Mouse (Mus musculus): ENCODE results near the gene Tsks. TPM values are rescaled to one million over a fixed set of nuclear protein-coding genes. Genes with fewer than 3 reads are reported as not detected.

Gene Tsks
- polyA plus RNA-seq, 1 experiment from 2014 or later: not detected

DNA sequence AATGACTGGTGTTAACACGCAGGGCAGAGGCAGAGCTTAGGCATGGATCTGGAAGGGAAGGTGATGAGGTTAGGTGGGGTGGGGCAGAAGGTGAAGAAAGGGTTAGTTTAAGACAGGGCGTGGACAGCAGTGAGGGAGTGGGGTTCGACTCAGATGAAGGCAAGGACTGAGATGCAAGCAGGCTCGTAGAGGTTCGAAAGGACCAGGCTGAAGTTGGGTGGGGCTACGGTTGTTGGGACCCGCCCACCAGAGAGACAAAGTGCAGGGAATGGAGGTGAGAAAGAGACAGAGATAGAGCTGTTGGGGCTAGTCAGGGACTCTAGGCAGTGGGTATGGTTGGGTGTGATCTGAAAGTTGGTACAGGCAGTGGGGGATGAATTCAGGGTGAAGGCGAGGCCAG, 19.3 kb downstream of the Tsks start:
- Histone ChIP-seq H3K27ac (ENCODE audit: low read depth, low read length) (no peak overlapping the region), H3K9ac (ENCODE audit: low read depth, low read length) (no peak overlapping the region), H3K9me3 (replicated peaks; ENCODE audit: control insufficient read depth, low read length) (no peaks in the 10 kb centered on the region), H3K4me2 (no peak overlapping the region), H3K36me3 (ENCODE audit: control insufficient read depth, insufficient read depth, low read length) (peaks cover 7% of the 10 kb centered on the region), H3K4me1 (ENCODE audit: control insufficient read depth, insufficient read depth, low read length) (no peaks in the 10 kb centered on the region), H3K4me3 (ENCODE audit: low read depth, low read length) (no peak overlapping the region), H3K27me3 (ENCODE audit: control insufficient read depth, insufficient read depth, low read length) (no peaks in the 10 kb centered on the region)
- WGBS (ENCODE audit: insufficient replicate concordance): 73% methylated on average over 8 of the region's 8 CpGs
- ATAC-seq (replicated peaks; ENCODE audit: insufficient number of reproducible peaks, low FRiP score, low TSS enrichment): no peak

GRCm38 (mm10) chr7:44962831-44963230, 19.8 kb downstream of the Tsks start:
- Histone ChIP-seq H3K9me3 (replicated peaks; ENCODE audit: control insufficient read depth, low read length) (no peaks in the 10 kb centered on the region), H3K9ac (ENCODE audit: low read depth, low read length) (no peak overlapping the region), H3K27ac (ENCODE audit: low read depth, low read length) (no peak overlapping the region), H3K4me2 (no peak overlapping the region), H3K36me3 (ENCODE audit: control insufficient read depth, insufficient read depth, low read length) (peaks cover 7% of the 10 kb centered on the region), H3K4me3 (ENCODE audit: low read depth, low read length) (no peak overlapping the region), H3K27me3 (ENCODE audit: control insufficient read depth, insufficient read depth, low read length) (no peaks in the 10 kb centered on the region), H3K4me1 (ENCODE audit: control insufficient read depth, insufficient read depth, low read length) (no peaks in the 10 kb centered on the region)
- WGBS (ENCODE audit: insufficient replicate concordance): 88% methylated on average over 5 of the region's 5 CpGs
- no peak for ATAC-seq (replicated peaks; ENCODE audit: insufficient number of reproducible peaks, low FRiP score, low TSS enrichment)

DNA sequence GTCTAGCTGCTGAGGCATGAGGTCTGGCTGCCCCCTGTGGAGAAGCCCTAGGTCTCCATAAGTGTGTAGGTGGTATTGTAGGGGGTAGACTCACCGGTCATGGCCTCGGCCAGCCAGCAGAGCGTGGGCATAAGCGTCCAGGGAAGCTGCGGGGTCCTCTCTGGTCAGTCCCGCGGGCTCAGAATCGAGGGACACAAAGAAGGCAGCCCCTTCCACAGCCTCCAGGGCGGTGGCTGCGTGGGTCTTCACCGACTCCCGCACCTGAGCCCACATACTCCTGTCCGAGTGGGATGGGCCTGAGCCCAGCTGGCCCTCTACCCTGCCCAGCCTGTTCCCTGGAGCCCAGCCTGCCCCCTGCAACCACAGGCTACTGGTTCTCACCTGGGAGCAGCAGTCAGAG, 22.0 kb downstream of the Tsks start:
- H3K4me1 ChIP-seq (ENCODE audit: control insufficient read depth, insufficient read depth, low read length): no peaks in the 10 kb centered on the region
- H3K9ac ChIP-seq (ENCODE audit: low read depth, low read length): no peak overlapping the region
- H3K4me3 ChIP-seq (ENCODE audit: low read depth, low read length): no peak overlapping the region
- H3K27ac ChIP-seq (ENCODE audit: low read depth, low read length): no peak overlapping the region
- no peak overlapping the region for H3K4me2 ChIP-seq
- H3K27me3 ChIP-seq (ENCODE audit: control insufficient read depth, insufficient read depth, low read length): no peaks in the 10 kb centered on the region
- no peaks in the 10 kb centered on the region for H3K9me3 ChIP-seq (replicated peaks; ENCODE audit: control insufficient read depth, low read length)
- ATAC-seq (replicated peaks; ENCODE audit: insufficient number of reproducible peaks, low FRiP score, low TSS enrichment): no peak
- peaks cover 7% of the 10 kb centered on the region for H3K36me3 ChIP-seq (ENCODE audit: control insufficient read depth, insufficient read depth, low read length)
- WGBS (ENCODE audit: insufficient replicate concordance): 89% methylated on average over 13 of the region's 13 CpGs

DNA sequence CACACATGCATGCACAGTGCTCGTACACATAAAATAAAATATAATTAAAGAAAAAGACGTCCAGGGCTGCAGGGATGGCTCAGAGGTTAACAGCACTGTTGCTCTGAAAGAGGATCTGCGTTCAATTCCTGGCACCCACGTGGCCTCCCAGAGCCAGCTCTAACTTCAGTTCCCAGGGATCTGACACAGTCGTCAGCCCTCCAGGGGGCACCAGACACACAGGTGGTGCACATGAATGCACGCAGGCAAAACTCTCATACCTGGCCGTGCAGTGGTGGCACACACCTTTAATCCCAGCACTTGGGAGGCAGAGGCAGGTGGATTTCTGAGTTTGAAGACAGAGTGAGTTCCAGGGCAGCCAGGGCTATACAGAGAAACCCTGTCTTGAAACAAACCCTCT, 23.0 kb downstream of the Tsks start:
- WGBS (ENCODE audit: insufficient replicate concordance): 72% methylated on average over 7 of the region's 7 CpGs
- no peak overlapping the region for H3K9ac ChIP-seq (ENCODE audit: low read depth, low read length)
- no peak overlapping the region for H3K4me3 ChIP-seq (ENCODE audit: low read depth, low read length)
- no peaks in the 10 kb centered on the region for H3K27me3 ChIP-seq (ENCODE audit: control insufficient read depth, insufficient read depth, low read length)
- H3K4me1 ChIP-seq (ENCODE audit: control insufficient read depth, insufficient read depth, low read length): peaks cover 2% of the 10 kb centered on the region; the same call in 1 of the 2 replicates
- H3K27ac ChIP-seq (ENCODE audit: low read depth, low read length): no peak overlapping the region
- peaks cover 7% of the 10 kb centered on the region for H3K36me3 ChIP-seq (ENCODE audit: control insufficient read depth, insufficient read depth, low read length)
- H3K4me2 ChIP-seq: no peak overlapping the region
- ATAC-seq (replicated peaks; ENCODE audit: insufficient number of reproducible peaks, low FRiP score, low TSS enrichment): no peak
- H3K9me3 ChIP-seq (replicated peaks; ENCODE audit: control insufficient read depth, low read length): no peaks in the 10 kb centered on the region

GRCm38 (mm10) chr7:44966638-44967037, 23.6 kb downstream of the Tsks start:
- H3K4me1 ChIP-seq (ENCODE audit: control insufficient read depth, insufficient read depth, low read length): peaks cover 4% of the 10 kb centered on the region; the same call in 1 of the 2 replicates
- no peaks in the 10 kb centered on the region for H3K27me3 ChIP-seq (ENCODE audit: control insufficient read depth, insufficient read depth, low read length)
- no peak overlapping the region for H3K9ac ChIP-seq (ENCODE audit: low read depth, low read length)
- no peak overlapping the region for H3K27ac ChIP-seq (ENCODE audit: low read depth, low read length)
- H3K4me2 ChIP-seq: no peak overlapping the region
- peaks cover 4% of the 10 kb centered on the region; the same call in 1 of the 2 replicates for H3K36me3 ChIP-seq (ENCODE audit: control insufficient read depth, insufficient read depth, low read length)
- H3K4me3 ChIP-seq (ENCODE audit: low read depth, low read length): no peak overlapping the region
- WGBS (ENCODE audit: insufficient replicate concordance): 53% methylated on average over 15 of the region's 15 CpGs
- no peak for ATAC-seq (replicated peaks; ENCODE audit: insufficient number of reproducible peaks, low FRiP score, low TSS enrichment)
- no peaks in the 10 kb centered on the region for H3K9me3 ChIP-seq (replicated peaks; ENCODE audit: control insufficient read depth, low read length)

DNA sequence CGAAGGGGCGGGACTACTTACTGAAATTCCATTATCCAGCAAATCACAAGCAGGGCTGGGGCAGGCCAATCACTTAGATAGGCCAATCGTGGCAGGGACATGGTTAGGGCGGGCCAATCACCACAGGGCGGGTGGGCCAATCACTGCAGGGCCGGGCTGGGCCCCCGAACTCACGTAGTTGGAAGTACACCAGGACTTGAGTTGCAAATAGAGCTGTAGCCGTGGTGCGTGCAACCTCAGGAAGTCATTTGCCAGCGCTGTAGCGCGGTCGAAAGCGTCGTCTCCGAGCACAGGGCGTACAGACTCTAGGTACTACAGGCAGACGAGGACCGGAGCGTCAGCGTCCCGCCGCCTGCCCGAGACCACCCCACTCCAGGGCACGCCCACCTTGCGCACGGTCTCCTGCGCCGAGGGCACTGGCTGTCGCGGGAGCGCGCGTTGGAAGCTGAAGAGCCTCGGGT, 27.3 kb downstream of the Tsks start:
- peak overlapping the region; percentile 59 for H3K4me3 ChIP-seq (ENCODE audit: low read depth, low read length)
- no peaks in the 10 kb centered on the region; the same call in 1 of the 2 replicates for H3K36me3 ChIP-seq (ENCODE audit: control insufficient read depth, insufficient read depth, low read length)
- no peaks in the 10 kb centered on the region for H3K27me3 ChIP-seq (ENCODE audit: control insufficient read depth, insufficient read depth, low read length)
- H3K9ac ChIP-seq (ENCODE audit: low read depth, low read length): peak overlapping the region; percentile 71
- H3K9me3 ChIP-seq (replicated peaks; ENCODE audit: control insufficient read depth, low read length): no peaks in the 10 kb centered on the region
- peak; percentile 93 for ATAC-seq (replicated peaks; ENCODE audit: insufficient number of reproducible peaks, low FRiP score, low TSS enrichment)
- peaks cover 9% of the 10 kb centered on the region; the same call in 1 of the 2 replicates for H3K4me1 ChIP-seq (ENCODE audit: control insufficient read depth, insufficient read depth, low read length)
- peak overlapping the region; percentile 65 for H3K4me2 ChIP-seq
- H3K27ac ChIP-seq (ENCODE audit: low read depth, low read length): peak overlapping the region; percentile 79; the same call in 1 of the 2 replicates
- under 1% methylated on average over 36 of the region's 36 CpGs for WGBS (ENCODE audit: insufficient replicate concordance)

GRCm38 (mm10) chr7:44971142-44971541, 28.1 kb downstream of the Tsks start:
- H3K4me2 ChIP-seq: peak overlapping the region; percentile 65
- H3K36me3 ChIP-seq (ENCODE audit: control insufficient read depth, insufficient read depth, low read length): no peaks in the 10 kb centered on the region
- peak overlapping the region; percentile 59 for H3K4me3 ChIP-seq (ENCODE audit: low read depth, low read length)
- ATAC-seq (replicated peaks; ENCODE audit: insufficient number of reproducible peaks, low FRiP score, low TSS enrichment): no peak
- H3K9ac ChIP-seq (ENCODE audit: low read depth, low read length): no peak overlapping the region; the same call in 1 of the 2 replicates
- no peaks in the 10 kb centered on the region for H3K9me3 ChIP-seq (replicated peaks; ENCODE audit: control insufficient read depth, low read length)
- peaks cover 9% of the 10 kb centered on the region; the same call in 1 of the 2 replicates for H3K4me1 ChIP-seq (ENCODE audit: control insufficient read depth, insufficient read depth, low read length)
- 72% methylated on average over 7 of the region's 7 CpGs for WGBS (ENCODE audit: insufficient replicate concordance)
- H3K27ac ChIP-seq (ENCODE audit: low read depth, low read length): no peak overlapping the region
- H3K27me3 ChIP-seq (ENCODE audit: control insufficient read depth, insufficient read depth, low read length): no peaks in the 10 kb centered on the region

- 39% methylated on average over 14 of the region's 14 CpGs for WGBS (ENCODE audit: insufficient replicate concordance)
- Histone ChIP-seq H3K36me3 (ENCODE audit: control insufficient read depth, insufficient read depth, low read length) (peaks cover 23% of the 10 kb centered on the region), H3K9ac (ENCODE audit: low read depth, low read length) (peak overlapping the region; percentile 46)
These were observed 30.6 kb downstream of the Tsks start for GRCm38 (mm10) chr7:44973415-44974130.

More at GRCm38 (mm10) chr7:44973415-44974130, 30.6 kb downstream of the Tsks start:
- ATAC-seq (replicated peaks; ENCODE audit: insufficient number of reproducible peaks, low FRiP score, low TSS enrichment): no peak
- Histone ChIP-seq H3K9me3 (replicated peaks; ENCODE audit: control insufficient read depth, low read length) (no peaks in the 10 kb centered on the region), H3K27me3 (ENCODE audit: control insufficient read depth, insufficient read depth, low read length) (no peaks in the 10 kb centered on the region), H3K4me2 (peak overlapping the region; percentile 64), H3K27ac (ENCODE audit: low read depth, low read length) (no peak overlapping the region), H3K4me1 (ENCODE audit: control insufficient read depth, insufficient read depth, low read length) (peaks cover 9% of the 10 kb centered on the region; the same call in 1 of the 2 replicates), H3K4me3 (ENCODE audit: low read depth, low read length) (peak overlapping the region; percentile 35)

All from heart, embryonic 11.5 days (tissue).